Mouse (Mus musculus): ENCODE data around the gene Tmem54. TPM values are rescaled to one million over a fixed set of nuclear protein-coding genes. Genes with fewer than 3 reads are reported as not detected.
A peak's percentile ranks its signal among the peaks of the same experiment; 100 is the strongest.

Gene Tmem54
- polyA plus RNA-seq (2014; fragmentation: Nextera tagmentation; extraction: Ambion mirVana): 32.2 and 45.9 TPM in 2 replicates

DNA sequence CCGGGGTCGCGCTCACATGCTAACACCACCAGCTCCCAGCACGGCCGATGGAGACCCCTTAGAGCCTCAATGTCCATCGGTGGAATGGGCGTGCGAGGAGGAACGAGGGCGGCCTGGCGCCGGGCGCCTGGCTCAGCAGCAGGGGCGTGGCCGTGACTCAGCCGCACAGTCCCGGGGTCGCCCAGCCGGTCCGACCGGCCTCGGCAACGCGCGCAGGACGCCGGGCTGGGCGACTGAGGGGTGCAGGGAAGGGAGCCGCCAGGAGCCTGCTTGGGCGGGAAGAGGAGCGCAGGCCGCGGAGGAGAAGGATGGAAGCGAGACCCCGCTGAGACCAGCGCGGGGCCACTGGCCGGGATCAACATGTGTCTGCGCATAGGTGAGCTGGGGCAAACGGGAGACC lies at the start of gene Tmem54:
Gene Tmem54 (plus strand): TSS at position 193 of the 400 bp plus-strand sequence.
- Histone ChIP-seq H3K4me1 (replicated peaks; ENCODE audit: control insufficient read depth, insufficient read depth, low read length) (peaks cover 10% of the 10 kb centered on the region), H3K27ac (ENCODE audit: low read depth) (no peak within 1 kb of the TSS), H3K9me3 (ENCODE audit: control insufficient read depth, low read length) (no peaks in the 10 kb centered on the region), H3K4me2 (ENCODE audit: low read length) (peak within 1 kb of the TSS; percentile 44), H3K27me3 (replicated peaks; ENCODE audit: control insufficient read depth, insufficient read depth, low read length) (peaks cover 24% of the 10 kb centered on the region), H3K4me3 (ENCODE audit: low read depth, low read length) (peak within 1 kb of the TSS; percentile 30), H3K36me3 (ENCODE audit: control insufficient read depth, insufficient read depth, low read length) (no peaks in the 10 kb centered on the region), H3K9ac (ENCODE audit: low read length) (peak within 1 kb of the TSS; percentile 27; the same call in 1 of the 2 replicates)
- 2% methylated on average over 40 of the region's 40 CpGs for WGBS
- peak; percentile 74 for DNase-seq (ENCODE audit: low spot score)
- ATAC-seq (replicated peaks; ENCODE audit: low FRiP score, low TSS enrichment, low read depth): peak; percentile 80

DNA sequence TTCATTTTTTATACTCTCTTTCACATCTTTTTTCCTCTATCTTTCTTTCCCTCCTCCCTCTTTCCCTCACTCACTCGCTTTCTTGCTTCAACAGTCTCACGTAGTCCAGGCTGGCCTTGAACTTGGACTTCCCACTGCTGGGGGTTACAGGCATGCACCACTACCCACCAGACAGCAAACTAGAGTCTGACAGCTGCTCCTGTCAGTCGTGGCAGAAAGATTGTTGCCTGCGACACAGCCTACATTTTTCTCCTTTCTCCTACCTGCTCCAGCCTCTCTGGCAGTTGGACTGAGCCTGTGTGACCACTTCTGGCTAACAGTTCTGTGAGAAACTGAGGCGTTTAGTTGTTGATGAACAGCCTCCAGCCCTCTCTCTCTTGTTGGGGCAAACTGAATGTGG lies 49.8 kb upstream of the Tmem54 start:
- no peak overlapping the region for H3K4me3 ChIP-seq (ENCODE audit: low read depth, low read length)
- H3K27ac ChIP-seq (ENCODE audit: low read depth): no peak overlapping the region
- ATAC-seq (replicated peaks; ENCODE audit: low FRiP score, low TSS enrichment, low read depth) (no peak), DNase-seq (ENCODE audit: low spot score) (no peak)
- H3K27me3 ChIP-seq (replicated peaks; ENCODE audit: control insufficient read depth, insufficient read depth, low read length): 0 out of 2 replicates have a peak, but pooled peaks cover 2% of the 10 kb centered on the region
- 84% methylated on average over 5 of the region's 5 CpGs for WGBS
- peaks cover 12% of the 10 kb centered on the region for H3K4me1 ChIP-seq (replicated peaks; ENCODE audit: control insufficient read depth, insufficient read depth, low read length)
- H3K36me3 ChIP-seq (ENCODE audit: control insufficient read depth, insufficient read depth, low read length): no peaks in the 10 kb centered on the region
- H3K9ac ChIP-seq (ENCODE audit: low read length): no peak overlapping the region
- no peaks in the 10 kb centered on the region; the same call in 1 of the 2 replicates for H3K9me3 ChIP-seq (ENCODE audit: control insufficient read depth, low read length)
- H3K4me2 ChIP-seq (ENCODE audit: low read length): no peak overlapping the region

DNA sequence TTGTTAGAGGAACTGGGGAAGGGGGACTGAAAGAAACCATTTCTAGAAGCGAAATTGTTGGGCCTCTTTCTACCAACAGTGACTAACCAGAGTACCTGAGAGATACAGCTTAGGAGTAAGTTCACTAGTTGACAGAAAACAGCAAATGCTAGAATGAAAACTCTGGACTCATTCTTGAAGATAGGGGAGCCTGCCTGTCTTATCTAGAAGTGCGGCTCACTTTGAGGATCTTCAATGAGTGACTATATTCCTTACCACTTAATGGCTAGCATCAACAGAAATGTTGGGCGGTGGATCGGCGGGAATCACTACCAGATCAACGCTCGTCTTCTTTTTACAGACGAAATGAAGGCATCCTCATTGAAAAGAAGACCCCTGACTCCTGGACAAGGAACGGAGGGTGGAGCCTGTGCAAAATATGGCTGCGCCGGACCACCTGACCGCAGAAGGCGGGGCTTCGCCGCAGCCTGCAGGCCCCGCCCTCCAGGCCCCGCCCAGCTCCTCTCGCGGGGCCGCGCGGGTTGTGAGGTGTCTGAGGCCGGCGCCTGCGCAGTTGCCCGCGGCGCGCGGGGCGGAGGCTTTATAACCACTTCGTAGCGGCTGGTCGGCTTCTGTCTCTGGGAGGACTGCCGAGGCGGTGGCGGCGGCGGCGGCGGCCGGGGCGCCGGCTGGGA lies 47.7 kb upstream of the Tmem54 start:
- H3K4me1 ChIP-seq (replicated peaks; ENCODE audit: control insufficient read depth, insufficient read depth, low read length): peaks cover 12% of the 10 kb centered on the region
- peak overlapping the region; percentile 86 for H3K4me3 ChIP-seq (ENCODE audit: low read depth, low read length)
- WGBS: 3% methylated on average over 44 of the region's 44 CpGs
- H3K9ac ChIP-seq (ENCODE audit: low read length): peak overlapping the region; percentile 77
- no peaks in the 10 kb centered on the region for H3K36me3 ChIP-seq (ENCODE audit: control insufficient read depth, insufficient read depth, low read length)
- H3K9me3 ChIP-seq (ENCODE audit: control insufficient read depth, low read length): no peaks in the 10 kb centered on the region; the same call in 1 of the 2 replicates
- peak overlapping the region; percentile 95 for H3K4me2 ChIP-seq (ENCODE audit: low read length)
- ATAC-seq (replicated peaks; ENCODE audit: low FRiP score, low TSS enrichment, low read depth): peak; percentile 88
- no peaks in the 10 kb centered on the region for H3K27me3 ChIP-seq (replicated peaks; ENCODE audit: control insufficient read depth, insufficient read depth, low read length)
- H3K27ac ChIP-seq (ENCODE audit: low read depth): peak overlapping the region; percentile 80
- DNase-seq (ENCODE audit: low spot score): peak; percentile 96

DNA sequence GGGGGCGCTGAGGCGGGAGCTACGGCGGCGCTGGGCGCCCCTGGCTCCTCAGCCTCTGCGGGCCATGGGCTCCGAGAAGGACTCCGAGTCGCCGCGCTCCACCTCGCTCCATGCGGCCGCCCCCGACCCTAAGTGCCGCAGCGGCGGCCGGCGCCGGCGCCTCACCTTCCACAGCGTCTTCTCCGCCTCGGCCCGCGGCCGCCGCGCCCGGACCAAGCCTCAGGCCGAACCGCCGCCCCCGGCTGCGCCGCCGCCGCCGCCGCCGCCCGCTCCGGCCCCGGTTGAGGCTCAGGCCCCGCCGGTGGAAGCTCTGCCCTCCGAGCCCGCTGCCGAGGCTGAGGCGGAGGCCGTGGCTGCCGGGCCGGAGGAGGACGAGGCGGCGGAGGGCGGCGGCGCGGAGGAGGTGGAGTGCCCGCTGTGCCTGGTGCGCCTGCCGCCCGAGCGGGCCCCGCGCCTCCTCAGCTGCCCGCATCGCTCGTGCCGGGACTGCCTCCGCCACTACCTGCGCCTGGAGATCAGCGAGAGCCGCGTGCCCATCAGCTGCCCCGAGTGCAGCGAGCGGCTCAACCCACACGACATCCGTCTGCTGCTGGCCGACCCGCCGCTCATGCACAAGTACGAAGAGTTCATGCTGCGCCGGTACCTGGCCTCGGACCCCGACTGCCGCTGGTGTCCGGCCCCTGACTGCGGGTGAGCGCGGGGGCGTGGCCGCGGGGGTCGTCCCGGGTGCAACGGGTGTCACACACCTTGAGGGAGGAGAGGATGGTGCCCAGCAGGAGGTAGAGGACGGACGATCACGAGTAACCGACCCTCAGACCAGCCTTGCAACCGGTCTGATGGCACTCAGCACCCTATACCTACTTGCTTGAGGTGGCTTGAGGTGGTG lies 46.9 kb upstream of the Tmem54 start, which contains the start of gene Rnf19b:
Gene Rnf19b (plus strand): TSS at position 65 of the 886 bp plus-strand sequence.
- no peaks in the 10 kb centered on the region; the same call in 1 of the 2 replicates for H3K9me3 ChIP-seq (ENCODE audit: control insufficient read depth, low read length)
- H3K36me3 ChIP-seq (ENCODE audit: control insufficient read depth, insufficient read depth, low read length): no peaks in the 10 kb centered on the region
- WGBS: under 1% methylated on average over 85 of the region's 107 CpGs
- H3K4me1 ChIP-seq (replicated peaks; ENCODE audit: control insufficient read depth, insufficient read depth, low read length): peaks cover 15% of the 10 kb centered on the region
- H3K27ac ChIP-seq (ENCODE audit: low read depth): peak within 1 kb of the TSS; percentile 80
- H3K4me2 ChIP-seq (ENCODE audit: low read length): peak within 1 kb of the TSS; percentile 95
- H3K9ac ChIP-seq (ENCODE audit: low read length): peak within 1 kb of the TSS; percentile 77
- peak; percentile 80 for DNase-seq (ENCODE audit: low spot score)
- ATAC-seq (replicated peaks; ENCODE audit: low FRiP score, low TSS enrichment, low read depth): peak; percentile 76
- peak within 1 kb of the TSS; percentile 86 for H3K4me3 ChIP-seq (ENCODE audit: low read depth, low read length)
- H3K27me3 ChIP-seq (replicated peaks; ENCODE audit: control insufficient read depth, insufficient read depth, low read length): no peaks in the 10 kb centered on the region

DNA sequence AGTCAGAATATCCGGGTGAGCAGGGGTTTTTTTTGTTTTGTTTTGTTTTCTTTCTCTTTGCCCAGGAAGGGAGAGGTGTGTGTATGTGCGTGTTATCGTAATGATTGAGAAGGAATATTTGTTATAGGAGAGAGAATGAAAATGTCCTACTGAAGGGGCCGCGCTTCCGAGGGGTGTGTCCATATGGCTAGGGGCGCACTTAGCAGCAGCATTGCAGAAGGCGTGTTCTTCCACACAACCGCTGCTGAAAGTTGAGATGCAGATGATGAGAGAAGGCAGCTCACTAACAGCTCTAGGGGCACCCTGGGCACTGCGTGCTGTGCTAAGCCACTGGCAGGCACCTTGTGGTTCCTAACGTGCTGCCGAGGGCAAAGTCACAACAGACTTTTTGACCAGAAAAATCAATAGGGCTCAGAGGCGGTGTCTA lies 46.2 kb upstream of the Tmem54 start:
- ATAC-seq (replicated peaks; ENCODE audit: low FRiP score, low TSS enrichment, low read depth): no peak
- Histone ChIP-seq H3K36me3 (ENCODE audit: control insufficient read depth, insufficient read depth, low read length) (no peaks in the 10 kb centered on the region), H3K4me1 (replicated peaks; ENCODE audit: control insufficient read depth, insufficient read depth, low read length) (peaks cover 15% of the 10 kb centered on the region), H3K4me2 (ENCODE audit: low read length) (peak overlapping the region; percentile 95), H3K4me3 (ENCODE audit: low read depth, low read length) (peak overlapping the region; percentile 86), H3K9ac (ENCODE audit: low read length) (peak overlapping the region; percentile 77), H3K27me3 (replicated peaks; ENCODE audit: control insufficient read depth, insufficient read depth, low read length) (no peaks in the 10 kb centered on the region), H3K27ac (ENCODE audit: low read depth) (no peak overlapping the region), H3K9me3 (ENCODE audit: control insufficient read depth, low read length) (no peaks in the 10 kb centered on the region; the same call in 1 of the 2 replicates)
- peak; percentile 66 for DNase-seq (ENCODE audit: low spot score)
- WGBS: 2% methylated on average over 13 of the region's 13 CpGs

DNA sequence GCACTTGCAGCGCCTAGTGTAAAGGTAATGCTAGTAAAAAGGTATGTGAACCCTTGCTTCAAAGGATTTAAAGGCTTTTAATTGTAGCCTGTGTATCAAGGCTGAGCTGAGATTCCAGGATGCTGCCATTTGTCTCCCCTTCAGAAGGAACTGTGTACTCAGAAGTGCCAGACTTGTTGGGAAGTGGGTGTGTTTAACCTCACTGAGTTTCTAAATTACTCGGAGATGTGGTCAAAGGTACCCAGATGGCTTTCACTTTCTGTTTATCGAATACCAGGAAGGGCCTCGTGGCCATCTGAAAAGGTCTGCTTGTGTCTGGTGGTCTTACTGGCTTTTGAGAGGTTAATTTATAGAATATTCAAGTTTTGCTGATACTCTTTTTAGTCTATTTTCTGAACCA lies 45.4 kb upstream of the Tmem54 start:
- ATAC-seq (replicated peaks; ENCODE audit: low FRiP score, low TSS enrichment, low read depth): no peak
- peaks cover 15% of the 10 kb centered on the region for H3K4me1 ChIP-seq (replicated peaks; ENCODE audit: control insufficient read depth, insufficient read depth, low read length)
- no peak overlapping the region for H3K27ac ChIP-seq (ENCODE audit: low read depth)
- H3K9ac ChIP-seq (ENCODE audit: low read length): no peak overlapping the region
- H3K4me2 ChIP-seq (ENCODE audit: low read length): peak overlapping the region; percentile 95
- H3K36me3 ChIP-seq (ENCODE audit: control insufficient read depth, insufficient read depth, low read length): no peaks in the 10 kb centered on the region
- H3K9me3 ChIP-seq (ENCODE audit: control insufficient read depth, low read length): no peaks in the 10 kb centered on the region
- no peaks in the 10 kb centered on the region for H3K27me3 ChIP-seq (replicated peaks; ENCODE audit: control insufficient read depth, insufficient read depth, low read length)
- 24% methylated on average over 4 of the region's 4 CpGs for WGBS
- DNase-seq (ENCODE audit: low spot score): no peak
- peak overlapping the region; percentile 86; the same call in 1 of the 2 replicates for H3K4me3 ChIP-seq (ENCODE audit: low read depth, low read length)

DNA sequence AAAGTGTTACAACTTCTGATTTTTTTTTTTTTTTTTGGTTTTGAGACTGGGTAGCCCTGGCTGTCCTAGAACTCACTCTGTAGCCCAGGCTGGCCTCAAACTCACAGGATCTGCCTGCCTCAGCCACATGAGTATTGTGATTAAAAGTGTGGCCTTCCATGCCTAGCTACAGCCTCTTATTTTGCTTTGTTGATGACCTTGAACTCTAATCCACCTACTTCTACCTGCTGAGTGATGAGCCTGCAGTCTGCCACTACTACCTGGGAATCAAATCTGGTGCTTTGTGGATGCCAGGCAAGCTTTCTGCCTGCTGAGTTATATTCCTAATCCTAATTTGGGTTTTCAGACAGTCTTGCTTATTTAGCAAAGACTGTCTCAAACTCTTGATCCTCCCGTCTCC lies 43.9 kb upstream of the Tmem54 start:
- Histone ChIP-seq H3K4me2 (ENCODE audit: low read length) (no peak overlapping the region), H3K9ac (ENCODE audit: low read length) (no peak overlapping the region), H3K27me3 (replicated peaks; ENCODE audit: control insufficient read depth, insufficient read depth, low read length) (no peaks in the 10 kb centered on the region), H3K4me1 (replicated peaks; ENCODE audit: control insufficient read depth, insufficient read depth, low read length) (peaks cover 15% of the 10 kb centered on the region), H3K9me3 (ENCODE audit: control insufficient read depth, low read length) (no peaks in the 10 kb centered on the region), H3K27ac (ENCODE audit: low read depth) (no peak overlapping the region), H3K4me3 (ENCODE audit: low read depth, low read length) (no peak overlapping the region), H3K36me3 (ENCODE audit: control insufficient read depth, insufficient read depth, low read length) (no peaks in the 10 kb centered on the region)
- WGBS: 95% methylated on average over 1 of the region's 1 CpGs
- ATAC-seq (replicated peaks; ENCODE audit: low FRiP score, low TSS enrichment, low read depth) (no peak), DNase-seq (ENCODE audit: low spot score) (no peak)

DNA sequence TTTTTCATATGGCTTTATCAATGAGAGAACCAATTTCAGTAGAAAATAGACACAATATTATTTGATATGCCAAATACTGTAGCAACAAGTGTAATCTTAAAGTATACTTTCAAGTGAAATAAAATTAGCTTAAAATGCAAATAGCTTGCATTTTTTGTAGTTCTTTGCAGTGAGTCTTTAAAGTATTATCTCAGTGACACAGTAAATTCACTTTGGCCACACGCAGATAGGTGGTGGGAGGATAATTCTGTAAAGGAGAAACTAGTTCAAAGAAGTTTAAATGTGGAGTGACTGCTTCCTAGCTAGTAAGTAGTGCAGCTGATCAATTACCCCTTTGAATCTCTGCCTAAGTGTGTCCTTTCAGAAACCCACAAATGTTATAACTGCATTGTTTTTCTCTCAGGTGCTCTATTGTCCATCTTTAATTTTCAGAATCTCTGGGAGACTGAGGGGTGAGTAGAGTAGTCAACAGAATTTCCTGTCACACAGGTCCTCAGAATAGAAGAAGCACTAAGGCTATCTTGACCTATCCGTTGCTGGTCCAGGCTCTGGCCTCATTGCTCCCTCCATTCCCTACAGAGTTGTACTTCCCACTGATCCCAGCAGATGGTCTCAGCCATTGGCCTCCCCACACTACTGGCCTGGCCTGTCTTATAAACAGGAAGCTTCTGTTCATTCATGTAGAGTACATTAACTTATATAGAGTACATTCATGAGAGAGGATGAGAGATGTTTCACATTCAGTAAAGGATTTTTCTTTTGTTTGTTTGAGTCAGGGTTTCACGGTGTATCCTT lies 42.9 kb upstream of the Tmem54 start:
- Histone ChIP-seq H3K4me2 (ENCODE audit: low read length) (no peak overlapping the region), H3K27me3 (replicated peaks; ENCODE audit: control insufficient read depth, insufficient read depth, low read length) (no peaks in the 10 kb centered on the region), H3K36me3 (ENCODE audit: control insufficient read depth, insufficient read depth, low read length) (no peaks in the 10 kb centered on the region), H3K27ac (ENCODE audit: low read depth) (no peak overlapping the region), H3K4me1 (replicated peaks; ENCODE audit: control insufficient read depth, insufficient read depth, low read length) (peaks cover 12% of the 10 kb centered on the region), H3K9me3 (ENCODE audit: control insufficient read depth, low read length) (no peaks in the 10 kb centered on the region), H3K4me3 (ENCODE audit: low read depth, low read length) (no peak overlapping the region), H3K9ac (ENCODE audit: low read length) (no peak overlapping the region)
- 74% methylated on average over 3 of the region's 3 CpGs for WGBS
- DNase-seq (ENCODE audit: low spot score) (no peak), ATAC-seq (replicated peaks; ENCODE audit: low FRiP score, low TSS enrichment, low read depth) (no peak)

Data from intestine, embryonic 14.5 days (tissue).